Mouse (Mus musculus) neural tube, embryonic 11.5 days (tissue): ENCODE results near the gene Ppp3ca. TPM values are rescaled to one million over a fixed set of nuclear protein-coding genes. Genes with fewer than 3 reads are reported as not detected.

Source experiments
- ATAC-seq: fragments of 200-750 bp; cut with Nextera tagmentation; 2 replicates; pipeline ENCODE4 v1.8.0; 2017; ENCODE audit warnings: moderate number of reproducible peaks, mild to moderate bottlenecking, moderate TSS enrichment, moderate library complexity; ENCODE audit not compliant: insufficient read depth, low FRiP score, low TSS enrichment
- DNase-seq: peaks from one replicate; pipeline ENCODE4 v3.0.0-alpha.2; 2015; ENCODE audit warnings: low spot score
- H3K27ac ChIP-seq: fragments of 300-500 bp; sonication (generic); 2 replicates; pipeline ENCODE4 v1.5.1; 2014; ENCODE audit warnings: low read depth, mild to moderate bottlenecking, low read length
- H3K27me3 ChIP-seq: fragments of 300-500 bp; sonication (generic); 2 replicates; pipeline ENCODE4 v1.6.1; 2014; ENCODE audit warnings: mild to moderate bottlenecking, low read length, mixed read lengths; ENCODE audit not compliant: control insufficient read depth, insufficient read depth
- H3K36me3 ChIP-seq: fragments of 300-500 bp; sonication (generic); 2 replicates; pipeline ENCODE4 v1.6.1; 2014; ENCODE audit warnings: mild to moderate bottlenecking, low read length, moderate library complexity, mixed read lengths; ENCODE audit not compliant: control insufficient read depth, insufficient read depth
- H3K4me1 ChIP-seq: fragments of 300-500 bp; sonication (generic); 2 replicates; pipeline ENCODE4 v1.6.1; 2014; ENCODE audit warnings: low read length, mixed read lengths; ENCODE audit not compliant: control insufficient read depth, insufficient read depth
- H3K4me2 ChIP-seq: fragments of 300-500 bp; sonication (generic); 2 replicates; pipeline ENCODE4 v1.6.1; 2014; ENCODE audit warnings: low read depth, mild to moderate bottlenecking, moderate library complexity
- H3K4me3 ChIP-seq: fragments of 300-500 bp; sonication (generic); 2 replicates; pipeline ENCODE4 v1.5.1; 2014; ENCODE audit warnings: low read depth, low read length
- H3K9ac ChIP-seq: fragments of 300-500 bp; sonication (generic); 2 replicates; pipeline ENCODE4 v1.6.1; 2014; ENCODE audit warnings: mild to moderate bottlenecking, low read length
- H3K9me3 ChIP-seq: fragments of 300-500 bp; sonication (generic); 2 replicates; pipeline ENCODE4 v1.6.1; 2016; ENCODE audit warnings: low read length; ENCODE audit not compliant: control insufficient read depth
- WGBS: fragments of 180-500 bp; shearing (Covaris S2); extraction: QIAGEN DNeasy Blood & Tissue Kit; methylation state at CpG from one replicate; pipeline ENCODE4 v1.1.7; 2014; 5-methylcytosine and 5-hydroxymethylcytosine counted together
- polyA plus RNA-seq: library from polyadenylated mRNA; unstranded; fragments of >200 nt; fragmentation: Nextera tagmentation; extraction: Ambion mirVana; gene quantifications from 2 replicates; pipeline ENCODE4 v1.2.1, GENCODE M21; 2014

Ppp3ca gene
- polyA plus RNA-seq: 69.8 and 72.4 TPM in 2 replicates

- H3K27ac ChIP-seq: peak within 1 kb of the TSS; percentile 94
- H3K9ac ChIP-seq: peak within 1 kb of the TSS; percentile 86
- H3K4me1 ChIP-seq: no peaks in the 10 kb centered on the region
- DNase-seq: no peak
- 0% methylated on average over 16 of the region's 43 CpGs for WGBS
- H3K4me3 ChIP-seq: peak within 1 kb of the TSS; percentile 86
- no peaks in the 10 kb centered on the region for H3K27me3 ChIP-seq
- ATAC-seq: no peak
- peak within 1 kb of the TSS; percentile 72 for H3K4me2 ChIP-seq
- H3K36me3 ChIP-seq: no peaks in the 10 kb centered on the region
- no peaks in the 10 kb centered on the region for H3K9me3 ChIP-seq
Measured at GRCm38 (mm10) chr3:136670110-136670359, at the start of gene Ppp3ca. TSS of gene Ppp3ca (plus strand) at chr3:136670124.

GRCm38 (mm10) chr3:136640544-136641230 is 29.2 kb upstream of the Ppp3ca start:
- H3K36me3 ChIP-seq: no peaks in the 10 kb centered on the region
- 84% methylated on average over 5 of the region's 5 CpGs for WGBS
- H3K9me3 ChIP-seq: no peaks in the 10 kb centered on the region
- no peaks in the 10 kb centered on the region for H3K4me1 ChIP-seq
- no peak overlapping the region for H3K27ac ChIP-seq
- no peak overlapping the region for H3K4me3 ChIP-seq
- H3K4me2 ChIP-seq: no peak overlapping the region
- DNase-seq: no peak
- H3K9ac ChIP-seq: no peak overlapping the region
- no peaks in the 10 kb centered on the region for H3K27me3 ChIP-seq
- ATAC-seq: no peak

- ATAC-seq: no peak
- Histone ChIP-seq H3K27me3 (no peaks in the 10 kb centered on the region), H3K4me1 (no peaks in the 10 kb centered on the region), H3K9me3 (no peaks in the 10 kb centered on the region), H3K9ac (no peak overlapping the region), H3K4me3 (no peak overlapping the region), H3K36me3 (no peaks in the 10 kb centered on the region), H3K27ac (no peak overlapping the region), H3K4me2 (no peak overlapping the region)
- DNase-seq: no peak
- WGBS: 60% methylated on average over 4 of the region's 4 CpGs
Measured at GRCm38 (mm10) chr3:136650966-136651365, 19.0 kb upstream of the Ppp3ca start.

- no peak overlapping the region for H3K27ac ChIP-seq
- WGBS: 35% methylated on average over 6 of the region's 6 CpGs
- H3K4me3 ChIP-seq: no peak overlapping the region
- no peaks in the 10 kb centered on the region for H3K9me3 ChIP-seq
- no peak overlapping the region for H3K9ac ChIP-seq
- H3K36me3 ChIP-seq: no peaks in the 10 kb centered on the region
- H3K4me2 ChIP-seq: no peak overlapping the region
- no peak for DNase-seq
- no peaks in the 10 kb centered on the region for H3K27me3 ChIP-seq
- H3K4me1 ChIP-seq: no peaks in the 10 kb centered on the region
- ATAC-seq: no peak
Measured at GRCm38 (mm10) chr3:136651496-136651895, 18.4 kb upstream of the Ppp3ca start.

GRCm38 (mm10) chr3:136656460-136657035 is 13.4 kb upstream of the Ppp3ca start:
- H3K9me3 ChIP-seq: no peaks in the 10 kb centered on the region
- H3K36me3 ChIP-seq: no peaks in the 10 kb centered on the region
- no peak for DNase-seq
- WGBS: 92% methylated on average over 3 of the region's 3 CpGs
- no peak overlapping the region for H3K27ac ChIP-seq
- no peak for ATAC-seq
- no peak overlapping the region for H3K9ac ChIP-seq
- no peaks in the 10 kb centered on the region for H3K27me3 ChIP-seq
- H3K4me1 ChIP-seq: no peaks in the 10 kb centered on the region
- H3K4me2 ChIP-seq: no peak overlapping the region
- no peak overlapping the region for H3K4me3 ChIP-seq

GRCm38 (mm10) chr3:136658681-136659080 is 11.2 kb upstream of the Ppp3ca start:
- no peak for ATAC-seq
- H3K9me3 ChIP-seq: no peaks in the 10 kb centered on the region
- no peak overlapping the region for H3K4me3 ChIP-seq
- 93% methylated on average over 2 of the region's 2 CpGs for WGBS
- no peak overlapping the region for H3K4me2 ChIP-seq
- no peaks in the 10 kb centered on the region for H3K4me1 ChIP-seq
- no peaks in the 10 kb centered on the region for H3K27me3 ChIP-seq
- H3K36me3 ChIP-seq: no peaks in the 10 kb centered on the region
- no peak for DNase-seq
- H3K9ac ChIP-seq: no peak overlapping the region
- H3K27ac ChIP-seq: no peak overlapping the region

- no peaks in the 10 kb centered on the region for H3K4me1 ChIP-seq
- H3K27me3 ChIP-seq: no peaks in the 10 kb centered on the region
- H3K4me2 ChIP-seq: no peak overlapping the region
- H3K27ac ChIP-seq: no peak overlapping the region
- no peaks in the 10 kb centered on the region for H3K36me3 ChIP-seq
- WGBS: 89% methylated on average over 1 of the region's 1 CpGs
- no peaks in the 10 kb centered on the region for H3K9me3 ChIP-seq
- H3K9ac ChIP-seq: no peak overlapping the region
- no peak for DNase-seq
- H3K4me3 ChIP-seq: no peak overlapping the region
- ATAC-seq: no peak
Measured at GRCm38 (mm10) chr3:136665119-136665518, 4.8 kb upstream of the Ppp3ca start.

GRCm38 (mm10) chr3:136668072-136668471 is 1.9 kb upstream of the Ppp3ca start:
- Histone ChIP-seq H3K27me3 (no peaks in the 10 kb centered on the region), H3K4me2 (no peak overlapping the region), H3K27ac (no peak overlapping the region), H3K4me1 (no peaks in the 10 kb centered on the region), H3K4me3 (no peak overlapping the region), H3K36me3 (no peaks in the 10 kb centered on the region), H3K9me3 (no peaks in the 10 kb centered on the region), H3K9ac (no peak overlapping the region)
- no peak for ATAC-seq
- DNase-seq: no peak
- WGBS: 79% methylated on average over 2 of the region's 2 CpGs
